Mouse (Mus musculus): Measurements from ENCODE around the gene Ppp3r2. TPM values are rescaled to one million over a fixed set of nuclear protein-coding genes. Genes with fewer than 3 reads are reported as not detected.

The Ppp3r2 gene
- under 1 TPM; 0.17 to 0.79 TPM for total RNA-seq (2021)

GRCm38 (mm10) chr4:49681812-49682211 is at the start of gene Ppp3r2:
Gene Ppp3r2 (minus strand): TSS chr4:49682024.
- intact Hi-C loops (cut with DNase I) = no loop called here
- DNase-seq (ENCODE audit: low spot score in 2 of 2) = no peak

- intact Hi-C loops (cut with DNase I) = no loop called here
- DNase-seq (ENCODE audit: low spot score in 2 of 2) = no peak
Observed at GRCm38 (mm10) chr4:49729326-49729725, 47.5 kb upstream of the Ppp3r2 start.

- DNase-seq (ENCODE audit: low spot score in 2 of 2) = no peak
- intact Hi-C loops (cut with DNase I) = no loop called here
Observed at GRCm38 (mm10) chr4:49723908-49724307, 42.1 kb upstream of the Ppp3r2 start.

GRCm38 (mm10) chr4:49691405-49692194 is 9.8 kb upstream of the Ppp3r2 start:
- DNase-seq (ENCODE audit: low spot score in 2 of 2) = no peak
- intact Hi-C loops (cut with DNase I) = no loop called here

GRCm38 (mm10) chr4:49688594-49689288 is 6.9 kb upstream of the Ppp3r2 start:
- peak; percentile 36 to 43 for DNase-seq (ENCODE audit: low spot score in 2 of 2)
- intact Hi-C loops (cut with DNase I) = loop anchor here (2.0 to 5.0 kb wide), 3 partner anchors 159 to 989 kb away; partner anchors contain the start of gene Grin3a

- intact Hi-C loops (cut with DNase I) = no loop called here
Observed at GRCm38 (mm10) chr4:49680171-49680875, 1.5 kb downstream of the Ppp3r2 start.

GRCm38 (mm10) chr4:49676790-49677189 is 5.0 kb downstream of the Ppp3r2 start:
- DNase-seq (ENCODE audit: low spot score in 2 of 2) = no peak
- intact Hi-C loops (cut with DNase I) = no loop called here

More at GRCm38 (mm10) chr4:49680171-49680875, 1.5 kb downstream of the Ppp3r2 start:
- no peak for DNase-seq (ENCODE audit: low spot score in 2 of 2)

- intact Hi-C loops (cut with DNase I) = no loop called here
- DNase-seq (ENCODE audit: low spot score in 2 of 2) = no peak
Observed at GRCm38 (mm10) chr4:49676071-49676470, 5.8 kb downstream of the Ppp3r2 start.

- intact Hi-C loops (cut with DNase I) = no loop called here
- DNase-seq (ENCODE audit: low spot score in 2 of 2) = peak in 1 of 2 experiments; percentile 21
Observed at GRCm38 (mm10) chr4:49664850-49665249, 17.0 kb downstream of the Ppp3r2 start.

GRCm38 (mm10) chr4:49662231-49662630 is 19.6 kb downstream of the Ppp3r2 start:
- no peak for DNase-seq (ENCODE audit: low spot score in 2 of 2)
- intact Hi-C loops (cut with DNase I) = no loop called here

GRCm38 (mm10) chr4:49661664-49662063 is 20.2 kb downstream of the Ppp3r2 start:
- DNase-seq (ENCODE audit: low spot score in 2 of 2) = no peak
- intact Hi-C loops (cut with DNase I) = no loop called here

- intact Hi-C loops (cut with DNase I) = no loop called here
Observed at GRCm38 (mm10) chr4:49659421-49659820, 22.4 kb downstream of the Ppp3r2 start.

GRCm38 (mm10) chr4:49639913-49640312 is 41.9 kb downstream of the Ppp3r2 start:
- DNase-seq (ENCODE audit: low spot score in 2 of 2) = no peak
- intact Hi-C loops (cut with DNase I) = no loop called here

More at GRCm38 (mm10) chr4:49659421-49659820, 22.4 kb downstream of the Ppp3r2 start:
- DNase-seq (ENCODE audit: low spot score in 2 of 2) = no peak

- DNase-seq (ENCODE audit: low spot score in 2 of 2) = no peak
- intact Hi-C loops (cut with DNase I) = no loop called here
Observed at GRCm38 (mm10) chr4:49637821-49638220, 44.0 kb downstream of the Ppp3r2 start.

GRCm38 (mm10) chr4:49632139-49632481 is 49.7 kb downstream of the Ppp3r2 start:
- no peak for DNase-seq (ENCODE audit: low spot score in 2 of 2)
- intact Hi-C loops (cut with DNase I) = no loop called here

GRCm38 (mm10) chr4:49631319-49632138 is 50.3 kb downstream of the Ppp3r2 start, which contains the start of gene Rnf20:
Gene Rnf20 (plus strand): TSS chr4:49632006.
- peak; percentile 94 to 97 for DNase-seq (ENCODE audit: low spot score in 2 of 2)
- intact Hi-C loops (cut with DNase I) = loop anchor here (2.0 kb wide), 1 partner anchor 111 kb away; the partner anchor contains the start of genes Mrpl50 and Zfp189

GRCm38 (mm10) chr4:49628941-49629340 is 52.9 kb downstream of the Ppp3r2 start:
- DNase-seq (ENCODE audit: low spot score in 2 of 2) = no peak
- intact Hi-C loops (cut with DNase I) = loop anchor here (10.0 kb wide), 1 partner anchor 934 kb away; no protein-coding TSS in a partner anchor

All from left cerebral cortex, postnatal 36 days (tissue).